Comparison of ENCODE assay signal across 8 mouse cellular contexts in the genomic region with DNA sequence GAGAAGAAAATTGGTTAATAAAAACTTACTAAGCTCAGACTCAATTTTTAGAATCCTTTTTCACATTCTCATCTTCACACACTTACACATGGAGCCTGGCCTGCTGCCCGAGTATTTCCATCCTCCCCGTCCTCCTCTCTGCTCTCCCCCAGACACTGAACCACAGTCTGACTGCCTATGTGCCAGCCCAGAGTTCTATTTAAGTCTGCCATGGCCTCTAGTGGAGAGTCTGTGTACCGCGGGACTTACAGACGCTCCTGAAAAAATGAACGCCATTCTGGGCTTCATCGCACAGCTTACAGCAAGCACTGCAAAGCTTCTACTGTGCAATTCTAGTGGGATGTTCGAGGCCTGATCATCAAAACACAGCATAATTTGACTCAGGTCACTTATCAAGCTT. TPM values are rescaled to one million over a fixed set of nuclear protein-coding genes. Genes with fewer than 3 reads are reported as not detected.
DNase-seq lines count a peak whose midpoint lies in the region.

No protein-coding gene starts in this region.

- intact Hi-C loops in left cerebral cortex, postnatal 10 days (cut with DNase I), result no loop called here

- DNase-seq in heart, postnatal 4 days, result peak; percentile 16
- no peak for DNase-seq in heart, adult 8-10 months (ENCODE audit: low spot score)
- DNase-seq in 416B (ENCODE audit: low read depth), result peak; percentile 28
- peak; percentile 91 for DNase-seq in brain, adult 2 months (ENCODE audit: low read depth, low spot score)
- DNase-seq in left cerebral cortex, postnatal 10 days (ENCODE audit: extremely low spot score in 1 of 2, low spot score in 2 of 2), result peak; percentile 43 to 58
- DNase-seq in urinary bladder, postnatal 25 days (ENCODE audit: low spot score), result no peak
- no peak for DNase-seq in spleen, postnatal 4 days (ENCODE audit: low spot score in 2 of 2)
- no peak for DNase-seq in kidney, adult 11 months

RNA-seq across cellular contexts. Expression of a gene that starts 9.4 kb away (rescaled TPM):
- total RNA-seq in heart, postnatal 4 days (2021), result not detected
- not detected for total RNA-seq in heart, adult 8-10 months (2022)
- not detected for total RNA-seq in left cerebral cortex, postnatal 10 days (2021)

RNA-seq across cellular contexts. Expression of a gene that starts 36.7 kb away (rescaled TPM):
- 10 to 100 TPM in 1 of 2 experiments, 1 to 10 TPM in 1; 9.9 to 11.7 TPM for total RNA-seq in heart, postnatal 4 days (2021)
- total RNA-seq in heart, adult 8-10 months (2022), result 10 to 100 TPM; 10.8 to 13.5 (median 12.1) TPM
- total RNA-seq in left cerebral cortex, postnatal 10 days (2021), result 10 to 100 TPM; 10.5 to 14.2 TPM

RNA-seq across cellular contexts. Expression of a gene that starts 36.9 kb away (rescaled TPM):
- total RNA-seq in heart, postnatal 4 days (2021), result 10 to 100 TPM; 68.4 to 69.1 TPM
- total RNA-seq in heart, adult 8-10 months (2022), result 10 to 100 TPM; 43.8 to 68.4 (median 55.3) TPM
- total RNA-seq in left cerebral cortex, postnatal 10 days (2021), result 10 to 100 TPM; 62.4 to 62.8 TPM

Comparison
In these comparisons a context has a peak if more than half of its experiments do, and no peak if none do; other contexts are left out.
1. DNase-seq: peak in heart, postnatal 4 days (single experiment), 416B (single experiment), brain, adult 2 months (single experiment) and left cerebral cortex, postnatal 10 days (2 of 2); none in heart, adult 8-10 months (single experiment), urinary bladder, postnatal 25 days (single experiment), spleen, postnatal 4 days (0 of 2) and kidney, adult 11 months (single experiment).